Mouse (Mus musculus) hindbrain, embryonic 11.5 days (tissue): ENCODE results near the gene Nudt6. TPM values are rescaled to one million over a fixed set of nuclear protein-coding genes. Genes with fewer than 3 reads are reported as not detected.

Source experiments
- polyA plus RNA-seq: library from polyadenylated mRNA; unstranded; fragments of >200 nt; fragmentation: Nextera tagmentation; extraction: Ambion mirVana; gene quantifications from 2 replicates; pipeline ENCODE4 v1.2.1, GENCODE M21; 2014

Gene Nudt6
- polyA plus RNA-seq, 1 experiment from 2014 or later = 4.1 TPM

Other genes with a start within 250 kb of the Nudt6 start
- not detected in 2 replicates for gene Il21, start 187.6 kb downstream of the Nudt6 start, polyA plus RNA-seq
- gene Bbs12, start 107.7 kb downstream of the Nudt6 start, polyA plus RNA-seq = 6.0 and 7.3 TPM in 2 replicates
- 1.4 and 1.8 TPM in 2 replicates for gene Cetn4, start 107.5 kb downstream of the Nudt6 start, polyA plus RNA-seq
- 0.49 and 1.1 TPM in 2 replicates for gene Fgf2, start 71.9 kb downstream of the Nudt6 start, polyA plus RNA-seq
- 41.9 and 44.1 TPM in 2 replicates for gene Spata5, start 315 bp downstream of the Nudt6 start, polyA plus RNA-seq
- gene Spry1, start 219.7 kb upstream of the Nudt6 start, polyA plus RNA-seq = 5.8 and 8.0 TPM in 2 replicates